Mouse (Mus musculus) heart, postnatal 10 days (tissue): ENCODE data around the gene Insc. TPM values are rescaled to one million over a fixed set of nuclear protein-coding genes. Genes with fewer than 3 reads are reported as not detected.

ENCODE experiments used
- DNase-seq, 2 experiments: peaks; one replicate each; pipeline ENCODE4 v3.0.0; 2021
- intact Hi-C: fragments of 180-260 bp; cut with DNase I; formaldehyde crosslinking; loops from one replicate; pipeline ENCODE4 v1.15.1; 2025
- total RNA-seq, 2 experiments: library from RNA; stranded (reverse); gene quantifications; 2 replicates each; pipeline ENCODE4 v1.2.3; 2021

Gene Insc
- total RNA-seq, 2 experiments from 2014 or later: 1.1 to 1.2 TPM

DNA sequence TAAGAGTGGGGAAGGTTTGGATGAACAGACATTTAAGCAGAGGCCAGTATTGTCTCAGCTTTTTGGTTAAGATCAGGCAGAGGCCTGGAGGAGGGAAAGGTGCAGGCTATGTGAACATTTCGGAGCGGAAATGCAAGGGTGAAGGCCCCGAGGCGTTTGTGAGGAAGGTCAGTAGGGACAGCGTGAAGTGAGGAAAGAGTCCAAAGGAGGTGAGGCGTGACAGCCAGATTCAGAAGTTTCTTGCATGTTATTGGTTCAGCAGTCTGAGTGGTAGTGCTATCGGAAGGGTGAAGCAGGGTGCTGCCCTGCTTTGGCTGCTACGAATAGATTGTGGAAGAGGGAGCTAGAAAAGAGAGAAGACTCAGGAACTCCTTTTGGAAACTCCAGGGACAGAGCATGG lies 11.1 kb downstream of the Insc start:
- DNase-seq: no peak
- intact Hi-C loops: no loop called here

- intact Hi-C loops: no loop called here
- peak; percentile 34 to 35 for DNase-seq
Observed at GRCm38 (mm10) chr7:114762660-114763059, 19.2 kb downstream of the Insc start.

GRCm38 (mm10) chr7:114765273-114765672 lies 21.8 kb downstream of the Insc start:
- intact Hi-C loops: no loop called here
- no peak for DNase-seq

GRCm38 (mm10) chr7:114766523-114766922 lies 23.0 kb downstream of the Insc start:
- intact Hi-C loops: no loop called here
- no peak for DNase-seq

GRCm38 (mm10) chr7:114768516-114768915 lies 25.0 kb downstream of the Insc start:
- intact Hi-C loops: no loop called here
- no peak for DNase-seq

DNA sequence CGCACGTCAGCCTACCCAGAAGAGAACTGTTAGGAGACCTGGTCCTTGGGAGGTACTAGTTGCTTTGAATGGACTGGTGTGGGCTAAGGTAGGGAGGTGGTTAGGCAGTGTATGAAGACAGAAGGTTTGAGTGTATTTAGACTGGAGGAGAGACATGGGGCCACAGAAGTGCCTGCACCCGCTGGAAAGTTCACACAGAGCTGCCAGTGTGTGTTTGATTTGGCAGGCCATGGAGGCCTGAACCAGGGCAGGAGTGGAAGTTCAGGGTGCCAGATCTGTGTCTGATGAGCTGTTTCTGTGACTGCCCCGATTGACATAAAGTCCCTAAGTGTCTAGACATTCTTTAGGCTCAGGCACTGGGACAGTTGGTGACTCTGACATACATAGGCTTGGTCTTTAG lies 25.5 kb downstream of the Insc start:
- no peak for DNase-seq
- intact Hi-C loops: no loop called here

DNA sequence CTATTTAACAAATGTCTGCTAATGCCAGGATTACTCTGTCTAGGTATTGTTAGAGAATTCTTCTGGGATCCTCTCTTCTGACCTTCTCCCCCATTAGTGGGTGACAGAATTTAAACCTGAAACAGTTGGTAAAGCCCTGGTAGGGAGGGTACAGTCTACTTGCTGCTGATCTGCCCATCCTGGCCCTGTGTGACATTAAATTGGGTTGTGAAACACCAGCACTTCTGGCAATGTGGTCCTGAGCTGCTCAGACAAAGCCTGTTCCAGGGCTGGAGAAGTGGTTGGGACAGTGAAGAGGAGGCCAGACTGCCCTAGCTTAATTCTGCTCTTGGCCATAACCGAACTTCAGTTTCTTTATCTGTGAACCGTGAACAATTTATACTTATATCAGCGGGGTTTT lies 27.1 kb downstream of the Insc start:
- intact Hi-C loops: no loop called here
- no peak for DNase-seq

GRCm38 (mm10) chr7:114771801-114772200 lies 28.3 kb downstream of the Insc start:
- no peak for DNase-seq
- intact Hi-C loops: no loop called here

DNA sequence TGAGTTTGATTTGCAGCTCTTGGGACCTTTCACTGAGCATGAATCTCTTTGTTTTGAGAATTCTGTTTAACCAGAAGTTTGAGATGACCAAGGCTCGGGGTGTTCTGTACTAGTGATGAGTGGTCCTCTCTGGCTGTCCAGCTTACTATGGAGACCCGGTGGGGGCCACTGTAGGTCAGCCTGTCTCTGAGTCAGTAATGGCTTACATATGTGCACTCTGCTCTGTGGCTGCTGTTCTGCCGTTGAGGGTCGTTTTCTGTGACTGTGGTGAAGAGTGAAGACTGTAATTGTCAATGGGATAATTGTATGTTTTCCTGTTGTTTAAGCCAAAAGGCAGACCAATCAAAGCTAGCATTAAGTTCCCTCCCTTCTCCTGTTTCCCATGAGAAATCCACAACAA lies 30.3 kb downstream of the Insc start:
- intact Hi-C loops: no loop called here
- DNase-seq: no peak

DNA sequence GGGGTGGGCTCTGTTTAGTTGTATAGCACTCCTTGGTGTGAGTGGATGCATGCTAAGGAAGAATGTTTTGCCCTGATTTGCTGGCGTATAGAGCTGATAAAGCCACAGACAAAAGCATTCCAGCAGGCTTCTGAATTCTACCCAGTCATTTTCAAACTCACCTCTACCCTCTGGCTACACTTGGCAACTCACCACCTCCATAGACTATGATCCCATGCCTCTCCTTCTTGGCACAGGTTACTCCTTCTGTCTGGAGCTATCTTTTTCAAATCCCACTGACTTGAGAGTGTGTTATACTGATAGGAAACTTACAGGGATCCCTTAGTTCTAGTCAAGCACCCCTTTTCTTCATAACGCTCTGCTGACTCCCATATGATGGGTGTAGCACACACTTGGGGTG lies 32.4 kb downstream of the Insc start:
- intact Hi-C loops: no loop called here
- no peak for DNase-seq

DNA sequence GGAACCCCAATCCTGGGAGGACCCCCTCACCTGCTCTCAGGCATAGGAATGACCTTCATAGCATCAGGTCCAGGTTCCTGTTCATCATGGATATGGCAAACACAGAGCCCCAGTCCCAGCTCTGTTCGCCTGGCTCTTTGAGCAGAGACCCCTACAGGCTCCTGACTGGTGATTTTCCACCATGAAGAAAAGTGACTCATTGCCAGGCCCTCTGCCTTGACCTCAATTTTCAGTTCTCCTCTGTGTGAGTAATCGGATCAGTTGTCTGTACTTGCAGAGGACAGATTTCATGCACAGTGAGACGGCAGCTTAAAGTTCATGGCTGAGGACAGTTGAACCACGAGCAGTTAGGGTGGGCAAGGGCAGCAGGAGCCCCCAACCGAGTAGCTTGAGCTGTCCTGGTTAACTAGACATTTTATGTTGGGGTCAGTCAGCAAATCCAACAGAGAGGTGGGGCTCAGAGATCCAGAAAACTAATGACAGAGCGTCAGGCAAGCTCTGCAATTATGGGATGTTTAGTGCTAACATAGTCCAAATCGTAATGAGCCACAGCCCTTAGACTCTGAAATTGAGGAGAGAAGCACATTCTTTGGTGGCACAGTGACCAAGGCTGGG lies 34.8 kb downstream of the Insc start:
- intact Hi-C loops: no loop called here
- DNase-seq: no peak

- DNase-seq: no peak
- intact Hi-C loops: no loop called here
Observed at GRCm38 (mm10) chr7:114779056-114779660, 35.7 kb downstream of the Insc start.

- intact Hi-C loops: no loop called here
- no peak for DNase-seq
Observed at GRCm38 (mm10) chr7:114783291-114783690, 39.8 kb downstream of the Insc start.

DNA sequence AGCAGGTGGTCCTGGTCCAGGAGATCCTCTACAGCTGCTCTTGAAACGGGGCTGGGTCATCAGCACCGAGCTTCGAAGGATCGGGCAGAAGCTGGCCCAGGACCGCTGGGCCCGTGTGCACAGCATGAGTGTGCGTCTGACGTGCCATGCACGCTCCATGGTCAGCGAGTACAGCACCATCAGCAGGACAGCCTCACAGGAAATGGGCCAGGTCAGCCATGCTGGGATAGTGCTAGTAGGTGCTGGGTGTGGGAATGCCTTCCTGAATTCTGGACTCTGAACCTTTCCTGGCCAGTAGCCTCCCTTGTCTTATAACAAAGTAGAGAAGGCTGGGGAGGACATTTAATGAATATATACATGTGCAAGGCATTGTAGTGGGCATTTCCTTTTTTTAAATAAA lies 47.6 kb downstream of the Insc start:
- DNase-seq: no peak
- intact Hi-C loops: no loop called here

- DNase-seq: no peak
- intact Hi-C loops: no loop called here
Observed at GRCm38 (mm10) chr7:114792026-114792425, 48.5 kb downstream of the Insc start.

GRCm38 (mm10) chr7:114794400-114794799 lies 50.9 kb downstream of the Insc start:
- DNase-seq: no peak
- intact Hi-C loops: no loop called here

DNA sequence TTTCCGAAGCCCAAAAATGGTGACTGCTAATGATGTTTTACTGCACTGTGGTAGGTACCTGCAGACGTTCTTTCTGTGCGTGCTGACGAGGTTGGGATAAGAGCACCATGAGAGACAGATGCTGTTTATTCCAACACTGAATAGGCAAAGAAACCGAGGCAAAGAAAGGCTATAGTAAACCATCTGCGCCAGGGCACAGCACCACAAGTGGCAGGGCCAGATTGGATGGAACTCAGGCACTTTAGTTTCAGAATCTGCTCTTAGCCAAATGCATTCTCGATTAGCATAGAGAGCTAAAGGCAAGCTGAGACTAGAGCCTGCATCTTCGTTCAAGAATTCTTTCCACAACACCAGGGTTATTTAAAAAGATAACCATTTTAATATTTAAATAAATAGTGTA lies 59.1 kb downstream of the Insc start:
- intact Hi-C loops: no loop called here
- DNase-seq: no peak

DNA sequence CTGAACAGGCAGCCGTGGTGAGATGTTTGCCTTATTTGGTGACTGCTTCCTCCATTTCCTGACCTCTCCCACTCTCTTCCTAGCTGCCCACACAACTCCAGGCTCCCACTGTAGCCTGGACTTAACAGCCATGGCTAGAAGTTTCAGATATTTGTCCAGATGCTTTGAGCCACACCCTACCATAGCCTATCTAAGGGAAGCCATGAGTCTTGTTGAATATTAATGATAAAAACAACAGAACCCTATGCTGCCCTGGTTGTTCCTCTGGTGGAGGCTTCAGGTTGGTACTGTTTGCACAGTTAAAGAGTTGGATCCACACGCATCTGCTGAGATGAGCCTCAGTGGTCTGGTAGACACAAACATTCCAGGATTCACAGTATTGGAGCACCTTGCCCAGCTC lies 61.8 kb downstream of the Insc start:
- DNase-seq: no peak
- intact Hi-C loops: no loop called here

- no peak for DNase-seq
- intact Hi-C loops: no loop called here
Observed at GRCm38 (mm10) chr7:114807343-114807742, 63.8 kb downstream of the Insc start.

- DNase-seq: no peak
- intact Hi-C loops: no loop called here
Observed at GRCm38 (mm10) chr7:114808341-114808740, 64.8 kb downstream of the Insc start.

GRCm38 (mm10) chr7:114817291-114817806 lies 73.9 kb downstream of the Insc start:
- peak; percentile 85 to 90 for DNase-seq
- intact Hi-C loops: loop anchor here (1.0 to 5.0 kb wide), 3 partner anchors 85 to 320 kb away; no protein-coding TSS in a partner anchor

DNA sequence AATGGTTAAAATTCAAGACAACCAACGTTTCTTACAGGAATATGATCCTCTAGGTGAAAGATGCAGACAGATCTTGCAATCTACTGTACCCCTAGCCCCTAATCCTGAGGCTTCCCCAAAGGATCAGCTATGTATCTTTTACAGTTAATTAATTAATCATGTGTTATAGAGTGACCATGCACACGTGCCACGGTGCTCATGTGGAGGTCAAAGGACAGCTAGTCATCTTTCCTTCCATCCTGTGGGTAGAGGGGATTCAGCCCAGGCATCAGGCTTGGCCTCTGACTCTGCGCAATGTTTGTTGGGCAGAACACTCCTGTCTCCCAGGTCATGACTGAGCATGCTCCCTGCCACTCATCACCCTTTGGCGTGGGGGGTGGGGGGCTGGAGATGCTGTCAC lies 74.4 kb downstream of the Insc start:
- DNase-seq: no peak

More for the DNA sequence above, 74.4 kb downstream of the Insc start:
- intact Hi-C loops: loop anchor here (1.0 to 5.0 kb wide), 3 partner anchors 86 to 321 kb away; no protein-coding TSS in a partner anchor
